Mouse (Mus musculus) thymus, adult 2 months (tissue): Measurements from ENCODE around the gene Cds2. TPM values are rescaled to one million over a fixed set of nuclear protein-coding genes. Genes with fewer than 3 reads are reported as not detected.
"Not testable (repeated sequence)": the region's sequence is repeated elsewhere in the genome, so short reads cannot be mapped to it uniquely, and the experiment has no call there.

Experiments
- DNase-seq: peaks from one replicate; pipeline ENCODE4 v3.0.0; 2021
- H3K27ac ChIP-seq: fragments of 200-500 bp; 2 replicates; pipeline ENCODE4 v1.5.1; 2012; ENCODE audit warnings: low read length, control low read depth; ENCODE audit not compliant: control insufficient read depth, insufficient read depth
- H3K27me3 ChIP-seq: fragments of 200-500 bp; 2 replicates; pipeline ENCODE4 v1.6.1; 2012; ENCODE audit warnings: mild to moderate bottlenecking, low read length, moderate library complexity, mixed read lengths; ENCODE audit not compliant: control insufficient read depth, insufficient read depth
- H3K36me3 ChIP-seq: fragments of 200-500 bp; 2 replicates; pipeline ENCODE4 v1.6.1; 2012; ENCODE audit warnings: mild to moderate bottlenecking, low read length, moderate library complexity; ENCODE audit not compliant: control insufficient read depth, insufficient read depth
- H3K4me1 ChIP-seq: fragments of 200-500 bp; replicated peaks from 2 replicates; pipeline ENCODE4 v1.6.1; 2012; ENCODE audit warnings: low read length; ENCODE audit not compliant: control insufficient read depth, insufficient read depth
- H3K4me3 ChIP-seq: fragments of 200-500 bp; 2 replicates; pipeline ENCODE4 v1.5.1; 2012; ENCODE audit warnings: mild to moderate bottlenecking, low read length, control low read depth, moderate library complexity; ENCODE audit not compliant: control insufficient read depth, insufficient read depth
- CTCF ChIP-seq: fragments of 200-500 bp; IDR thresholded peaks from 2 replicates; pipeline ENCODE4 v1.5.1; 2012; ENCODE audit warnings: mild to moderate bottlenecking, control low read depth, low read length, moderate library complexity, borderline replicate concordance; ENCODE audit not compliant: control insufficient read depth, poor library complexity, insufficient read depth; ENCODE audit errors: extremely low read depth
- POLR2A ChIP-seq: fragments of 200-500 bp; IDR thresholded peaks from 2 replicates; pipeline ENCODE4 v1.6.1; 2012; ENCODE audit warnings: mild to moderate bottlenecking, low read length, control low read depth, moderate library complexity; ENCODE audit not compliant: control insufficient read depth, poor library complexity, insufficient read depth; ENCODE audit errors: extremely low read depth
- WGBS: fragments of 180-500 bp; shearing (Covaris S2); methylation state at CpG from one replicate; pipeline ENCODE4 v1.1.7; 2018; 5-methylcytosine and 5-hydroxymethylcytosine counted together
- polyA plus RNA-seq: library from polyadenylated mRNA; depleted of rRNA; stranded (reverse); fragments of >200 nt; gene quantifications from 2 replicates; pipeline ENCODE4 v1.2.3, GENCODE M21; 2012

Cds2 gene
- polyA plus RNA-seq, 1 experiment = 74.7 TPM

- WGBS = over 99% methylated on average over 6 of the region's 6 CpGs
- no peaks in the 10 kb centered on the region for H3K4me1 ChIP-seq
- TF ChIP-seq POLR2A = no peak
- no peak for TF ChIP-seq CTCF
- no peak for DNase-seq
- peaks cover 25% of the 10 kb centered on the region for H3K36me3 ChIP-seq
- no peaks in the 10 kb centered on the region for H3K27me3 ChIP-seq
- H3K4me3 ChIP-seq = no peak overlapping the region
- H3K27ac ChIP-seq = no peak overlapping the region
These were observed 46.5 kb downstream of the Cds2 start for GRCm38 (mm10) chr2:132309398-132309930.

- no peaks in the 10 kb centered on the region for H3K4me1 ChIP-seq
- WGBS = 89% methylated on average over 5 of the region's 5 CpGs
- no peak overlapping the region for H3K4me3 ChIP-seq
- no peaks in the 10 kb centered on the region for H3K27me3 ChIP-seq
- DNase-seq = no peak
- no peak overlapping the region for H3K27ac ChIP-seq
- TF ChIP-seq CTCF (no peak), POLR2A (no peak)
- peaks cover 1% of the 10 kb centered on the region; the same call in 1 of the 2 replicates for H3K36me3 ChIP-seq
These were observed 49.7 kb downstream of the Cds2 start for GRCm38 (mm10) chr2:132312616-132313015.

- no peak for DNase-seq
- Histone ChIP-seq H3K27me3 (no peaks in the 10 kb centered on the region), H3K27ac (no peak overlapping the region), H3K4me1 (no peaks in the 10 kb centered on the region), H3K36me3 (no peaks in the 10 kb centered on the region), H3K4me3 (no peak overlapping the region)
- WGBS = 100% methylated on average over 2 of the region's 2 CpGs
- TF ChIP-seq POLR2A (no peak), CTCF (no peak)
These were observed 50.6 kb downstream of the Cds2 start for GRCm38 (mm10) chr2:132313568-132313967.

GRCm38 (mm10) chr2:132314057-132314456 is 51.1 kb downstream of the Cds2 start:
- not testable (repeated sequence) for DNase-seq, H3K27me3 ChIP-seq
- WGBS = 92% methylated on average over 8 of the region's 8 CpGs

GRCm38 (mm10) chr2:132316041-132316808 is 53.3 kb downstream of the Cds2 start:
- DNase-seq = peak; percentile 55
- TF ChIP-seq POLR2A = no peak
- peak; percentile 72; the same call in 1 of the 2 replicates for TF ChIP-seq CTCF
- Histone ChIP-seq H3K27ac (no peak overlapping the region), H3K4me3 (no peak overlapping the region), H3K36me3 (no peaks in the 10 kb centered on the region), H3K27me3 (no peaks in the 10 kb centered on the region), H3K4me1 (no peaks in the 10 kb centered on the region)
- 51% methylated on average over 8 of the region's 8 CpGs for WGBS

More at GRCm38 (mm10) chr2:132314057-132314456, 51.1 kb downstream of the Cds2 start:
- not testable (repeated sequence) for H3K4me3 ChIP-seq, H3K36me3 ChIP-seq, H3K27ac ChIP-seq, H3K4me1 ChIP-seq

GRCm38 (mm10) chr2:132317178-132317577 is 54.2 kb downstream of the Cds2 start:
- Histone ChIP-seq H3K27ac (no peak overlapping the region), H3K36me3 (no peaks in the 10 kb centered on the region), H3K4me3 (no peak overlapping the region), H3K27me3 (no peaks in the 10 kb centered on the region), H3K4me1 (no peaks in the 10 kb centered on the region)
- 86% methylated on average over 1 of the region's 1 CpGs for WGBS
- DNase-seq = no peak
- TF ChIP-seq POLR2A (no peak), CTCF (no peak)
